8 mouse cellular contexts compared by ENCODE assay signal in genomic region chr7:49450261-49451141, GRCm38 (mm10).
DNase-seq lines count a peak whose midpoint lies in the region; ATAC-seq and TF ChIP-seq lines count a peak whose summit lies in the region.

No protein-coding gene starts in this region.

- peak overlapping the region; percentile 67 for H3K27ac ChIP-seq in layer of hippocampus, adult 2 months
- H3K27ac ChIP-seq in hindbrain, postnatal 0 days, result no peak overlapping the region
- no peak overlapping the region for H3K27ac ChIP-seq in midbrain, embryonic 15.5 days

- H3K4me2 ChIP-seq in hindbrain, postnatal 0 days (ENCODE audit: low read depth, low read length), result peak overlapping the region; percentile 28
- no peak overlapping the region for H3K4me2 ChIP-seq in midbrain, embryonic 15.5 days

- peaks cover 4% of the 10 kb centered on the region; the same call in 1 of the 2 replicates for H3K36me3 ChIP-seq in hindbrain, postnatal 0 days (ENCODE audit: insufficient read depth, low read length)
- 0 out of 2 replicates have a peak, but pooled peaks cover 5% of the 10 kb centered on the region for H3K36me3 ChIP-seq in midbrain, embryonic 15.5 days (replicated peaks)

- no peak for TF ChIP-seq CTCF in layer of hippocampus, adult 2 months (conservative IDR thresholded peaks at IDR 0.05)
- TF ChIP-seq CTCF in hindbrain, postnatal 0 days (IDR thresholded peaks at IDR 0.05; ENCODE audit: low read depth), result no peak

- H3K9me3 ChIP-seq in hindbrain, postnatal 0 days (ENCODE audit: low read length), result no peaks in the 10 kb centered on the region
- H3K9me3 ChIP-seq in midbrain, embryonic 15.5 days, result no peaks in the 10 kb centered on the region

- DNase-seq in layer of hippocampus, adult 2 months (ENCODE audit: low spot score in 2 of 2), result no peak
- DNase-seq in layer of hippocampus, adult 9-11 months, result no peak
- peak; percentile 63 for DNase-seq in embryo, embryonic 9.5 days (ENCODE audit: extremely low spot score)
- peak; percentile 23 for DNase-seq in hindbrain, postnatal 0 days (ENCODE audit: low spot score)
- no peak for DNase-seq in frontal cortex, postnatal 10 days (ENCODE audit: low spot score in 2 of 2)

- H3K4me3 ChIP-seq in layer of hippocampus, adult 2 months, result no peak overlapping the region
- H3K4me3 ChIP-seq in hindbrain, postnatal 0 days (ENCODE audit: low read length), result no peak overlapping the region
- no peak overlapping the region for H3K4me3 ChIP-seq in midbrain, embryonic 15.5 days

- ATAC-seq in hindbrain, postnatal 0 days, result peak; percentile 49
- peak; percentile 56 for ATAC-seq in midbrain, embryonic 15.5 days (replicated peaks)
- ATAC-seq in activated CD4-positive, CD25-positive, alpha-beta regulatory T cell, adult 4 months, result no peak
- no peak for ATAC-seq in inflammation-experienced regulatory T-cells, adult 6 months

- H3K4me1 ChIP-seq in hindbrain, postnatal 0 days (ENCODE audit: insufficient read depth, low read length), result peaks cover 3% of the 10 kb centered on the region; the same call in 1 of the 2 replicates
- H3K4me1 ChIP-seq in midbrain, embryonic 15.5 days, result peaks cover 10% of the 10 kb centered on the region

- 26% methylated on average over 22 of the region's 22 CpGs for WGBS in hindbrain, postnatal 0 days
- WGBS in midbrain, embryonic 15.5 days, result 30% methylated on average over 22 of the region's 22 CpGs

- H3K9ac ChIP-seq in hindbrain, postnatal 0 days (replicated peaks; ENCODE audit: low read length), result no peak overlapping the region
- no peak overlapping the region for H3K9ac ChIP-seq in midbrain, embryonic 15.5 days

- H3K27me3 ChIP-seq in hindbrain, postnatal 0 days (ENCODE audit: insufficient read depth, low read length), result no peaks in the 10 kb centered on the region
- no peaks in the 10 kb centered on the region for H3K27me3 ChIP-seq in midbrain, embryonic 15.5 days (replicated peaks)

Comparison
In these comparisons a context has a peak if more than half of its experiments do, and no peak if none do; other contexts are left out.
1. DNase-seq: peak in embryo, embryonic 9.5 days (single experiment) and hindbrain, postnatal 0 days (single experiment); none in layer of hippocampus, adult 2 months (0 of 2), layer of hippocampus, adult 9-11 months (single experiment) and frontal cortex, postnatal 10 days (0 of 2).
2. ATAC-seq: peak in hindbrain, postnatal 0 days (single experiment) and midbrain, embryonic 15.5 days (single experiment); none in activated CD4-positive, CD25-positive, alpha-beta regulatory T cell, adult 4 months (single experiment) and inflammation-experienced regulatory T-cells, adult 6 months (single experiment).